ENCODE assay signal across 19 mouse cellular contexts in the genomic region with DNA sequence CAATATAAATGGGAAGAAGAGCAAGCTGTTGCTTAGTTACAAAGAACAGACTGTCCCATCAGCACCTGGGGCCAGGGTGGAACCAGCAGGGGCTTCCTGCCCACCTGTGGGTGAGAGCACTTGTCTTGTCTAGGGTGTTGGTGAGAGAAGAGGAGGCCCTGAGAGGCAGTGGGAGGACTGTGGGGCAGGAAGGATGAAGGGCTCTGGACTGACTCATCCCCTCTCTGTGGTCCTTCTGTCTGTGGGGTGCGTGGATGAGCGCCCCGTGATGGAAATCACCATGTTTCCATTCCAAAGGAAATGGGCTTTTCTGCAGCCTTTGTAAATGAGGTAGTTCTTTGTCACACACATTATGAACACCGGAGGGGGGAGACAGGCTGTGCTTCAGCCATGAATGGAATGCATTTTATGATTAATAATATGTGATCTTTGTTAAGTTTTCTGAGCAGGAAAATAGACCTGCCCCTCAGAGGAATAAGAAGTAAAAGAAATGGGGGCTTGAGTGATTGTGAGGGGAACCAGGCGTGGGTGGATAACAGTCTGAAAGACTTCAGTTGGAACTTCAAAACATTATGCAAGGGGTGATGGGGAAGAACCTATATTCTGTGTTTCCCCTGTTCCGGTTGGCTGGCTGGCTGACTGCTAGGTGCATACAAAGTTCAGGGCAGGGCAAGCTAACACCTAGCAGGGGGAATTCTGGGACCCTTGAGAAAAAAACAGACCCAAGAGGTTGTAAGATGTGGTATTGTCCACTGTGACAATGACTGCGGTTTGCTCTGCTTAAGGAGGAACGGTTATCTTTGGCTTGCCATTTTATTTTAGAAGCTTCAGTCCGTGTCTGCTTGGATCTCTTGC.
DNase-seq lines count a peak whose midpoint lies in the region; ATAC-seq lines count a peak whose summit lies in the region.
"Had no signal": no experiment of that assay in that cellular context is flagged by ENCODE, and none has a peak within 500 bp of the region (broad histone marks: within the 10 kb centered on the region; RNA-seq: fewer than 3 reads in every experiment).

No protein-coding gene starts in this region.

- peaks cover 20% of the 10 kb centered on the region for H3K4me1 ChIP-seq in embryonic facial prominence, embryonic 10.5 days
- peaks cover 15% of the 10 kb centered on the region for H3K4me1 ChIP-seq in liver, embryonic 12.5 days
- H3K4me1 ChIP-seq in hindbrain, embryonic 16.5 days (ENCODE audit: control insufficient read depth, insufficient read depth, low read depth, low read length) = peaks cover 2% of the 10 kb centered on the region; the same call in 1 of the 2 replicates

- H3K9me3 ChIP-seq in embryonic facial prominence, embryonic 10.5 days = no peaks in the 10 kb centered on the region
- H3K9me3 ChIP-seq in liver, embryonic 12.5 days (replicated peaks) = no peaks in the 10 kb centered on the region
- H3K9me3 ChIP-seq in hindbrain, embryonic 16.5 days (ENCODE audit: control insufficient read depth, low read length) = no peaks in the 10 kb centered on the region
- H3K9me3 ChIP-seq: hindbrain, embryonic 15.5 days; kidney, embryonic 15.5 days; midbrain, embryonic 13.5 days; neural tube, embryonic 13.5 days had no signal

- H3K9ac ChIP-seq in liver, embryonic 12.5 days = no peak overlapping the region
- H3K9ac ChIP-seq in hindbrain, embryonic 16.5 days (ENCODE audit: low read depth, low read length) = no peak overlapping the region
- H3K9ac ChIP-seq: hindbrain, embryonic 15.5 days; kidney, embryonic 15.5 days; midbrain, embryonic 13.5 days; neural tube, embryonic 13.5 days had no signal

- 84% methylated on average over 9 of the region's 9 CpGs for WGBS in embryonic facial prominence, embryonic 10.5 days
- WGBS in liver, embryonic 12.5 days (ENCODE audit: insufficient replicate concordance) = 67% methylated on average over 9 of the region's 9 CpGs
- 62% methylated on average over 9 of the region's 9 CpGs for WGBS in hindbrain, embryonic 16.5 days

- H3K27ac ChIP-seq in embryonic facial prominence, embryonic 10.5 days (replicated peaks) = no peak overlapping the region; the same call in 1 of the 2 replicates
- no peak overlapping the region for H3K27ac ChIP-seq in liver, embryonic 12.5 days
- H3K27ac ChIP-seq in hindbrain, embryonic 16.5 days (ENCODE audit: low read depth, low read length) = no peak overlapping the region
- H3K27ac ChIP-seq: gastrocnemius, adult 2 months; hindbrain, embryonic 15.5 days; kidney, embryonic 15.5 days; layer of hippocampus, adult 2 months; midbrain, embryonic 13.5 days; neural tube, embryonic 13.5 days had no signal

- H3K4me3 ChIP-seq in embryonic facial prominence, embryonic 10.5 days = no peak overlapping the region
- no peak overlapping the region for H3K4me3 ChIP-seq in liver, embryonic 12.5 days
- H3K4me3 ChIP-seq in hindbrain, embryonic 16.5 days (ENCODE audit: low read length) = no peak overlapping the region
- H3K4me3 ChIP-seq: gastrocnemius, adult 2 months; hindbrain, embryonic 15.5 days; kidney, embryonic 15.5 days; layer of hippocampus, adult 2 months; midbrain, embryonic 13.5 days; neural tube, embryonic 13.5 days had no signal

- no peak for ATAC-seq in liver, embryonic 12.5 days
- no peak for ATAC-seq in hindbrain, embryonic 16.5 days
- ATAC-seq: forebrain, embryonic 14.5 days; midbrain, embryonic 13.5 days had no signal

- no peaks in the 10 kb centered on the region for H3K27me3 ChIP-seq in splenic B cell, adult 2 months (ENCODE audit: control insufficient read depth, insufficient read depth, low read length, poor library complexity, severe bottlenecking)
- H3K27me3 ChIP-seq in embryonic facial prominence, embryonic 10.5 days (replicated peaks; ENCODE audit: low read depth, poor library complexity, severe bottlenecking) = no peaks in the 10 kb centered on the region
- no peaks in the 10 kb centered on the region for H3K27me3 ChIP-seq in liver, embryonic 12.5 days (replicated peaks)
- H3K27me3 ChIP-seq in hindbrain, embryonic 16.5 days (replicated peaks; ENCODE audit: control insufficient read depth, insufficient read depth, low read length) = no peaks in the 10 kb centered on the region
- H3K27me3 ChIP-seq: hindbrain, embryonic 15.5 days; kidney, embryonic 15.5 days; midbrain, embryonic 13.5 days; neural tube, embryonic 13.5 days had no signal

- H3K36me3 ChIP-seq in splenic B cell, adult 2 months (ENCODE audit: control insufficient read depth, insufficient read depth, low read length, poor library complexity, severe bottlenecking) = no peaks in the 10 kb centered on the region
- H3K36me3 ChIP-seq in embryonic facial prominence, embryonic 10.5 days (replicated peaks) = no peaks in the 10 kb centered on the region
- H3K36me3 ChIP-seq in liver, embryonic 12.5 days = no peaks in the 10 kb centered on the region
- no peaks in the 10 kb centered on the region for H3K36me3 ChIP-seq in hindbrain, embryonic 16.5 days (ENCODE audit: control insufficient read depth, insufficient read depth, low read length)
- H3K36me3 ChIP-seq: hindbrain, embryonic 15.5 days; kidney, embryonic 15.5 days; midbrain, embryonic 13.5 days; neural tube, embryonic 13.5 days had no signal

- H3K4me2 ChIP-seq in liver, embryonic 12.5 days = no peak overlapping the region
- no peak overlapping the region for H3K4me2 ChIP-seq in hindbrain, embryonic 16.5 days (ENCODE audit: low read length)
- H3K4me2 ChIP-seq: hindbrain, embryonic 15.5 days; kidney, embryonic 15.5 days; midbrain, embryonic 13.5 days; neural tube, embryonic 13.5 days had no signal

- DNase-seq in A20 (ENCODE audit: low read depth, low spot score) = peak; percentile 92
- DNase-seq in CD4-positive, CD25-positive, alpha-beta regulatory T cell, adult 2 months (ENCODE audit: low read depth, low spot score) = peak; percentile 66
- DNase-seq in induced T-regulatory cell, adult 2 months (ENCODE audit: low read depth) = peak; percentile 75
- peak; percentile 92 for DNase-seq in splenic B cell, adult 2 months (ENCODE audit: low read depth, low spot score)
- no peak for DNase-seq in left cerebral cortex, adult 9 months (ENCODE audit: low spot score in 2 of 2)
- no peak for DNase-seq in embryonic facial prominence, embryonic 10.5 days (ENCODE audit: low spot score)
- DNase-seq: cerebellum, adult 11 months; gastrocnemius, adult 2 months; heart, adult 18-20 months; lung, postnatal 10 days; right cerebral cortex, adult 18-20 months had no signal

Comparison
In these comparisons a context has a peak if more than half of its experiments do, and no peak if none do; other contexts are left out.
1. DNase-seq: peak in A20 (single experiment), CD4-positive, CD25-positive, alpha-beta regulatory T cell, adult 2 months (single experiment), induced T-regulatory cell, adult 2 months (single experiment) and splenic B cell, adult 2 months (single experiment); none in left cerebral cortex, adult 9 months (0 of 2) and embryonic facial prominence, embryonic 10.5 days (single experiment).